Mouse (Mus musculus) bone marrow, adult 2 months (tissue): ENCODE measurements around the gene Tubgcp2.

Experiments used
- CTCF ChIP-seq: fragments of 200-500 bp; IDR thresholded peaks from 2 replicates; pipeline ENCODE4 v1.5.1; 2011; ENCODE audit warnings: low read length, control low read depth; ENCODE audit not compliant: control insufficient read depth, insufficient read depth
- POLR2A ChIP-seq: fragments of 200-500 bp; IDR thresholded peaks from 2 replicates; pipeline ENCODE4 v1.6.1; 2011; ENCODE audit warnings: low read depth, mild to moderate bottlenecking, control low read depth, low read length, borderline replicate concordance; ENCODE audit not compliant: control insufficient read depth

DNA sequence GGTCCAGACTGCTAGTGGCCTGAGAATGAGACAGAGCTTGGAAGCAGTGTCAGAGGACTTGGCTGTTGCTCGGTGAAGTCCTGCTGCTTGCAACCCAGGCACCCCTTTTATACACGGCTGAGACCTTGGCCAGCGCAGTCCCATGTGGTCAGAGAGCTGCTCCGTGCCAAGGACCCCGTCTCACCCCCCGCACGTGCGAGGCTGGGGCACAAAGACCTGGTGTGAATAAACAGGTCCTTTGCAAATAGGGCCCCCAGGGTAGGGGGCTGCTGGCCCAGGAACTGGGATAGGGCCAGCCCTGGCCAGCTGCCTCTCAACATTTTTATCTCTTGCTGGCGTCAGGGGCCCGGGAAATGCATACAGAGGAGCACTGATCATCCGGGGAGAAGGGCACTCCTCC, 78.5 kb downstream of the Tubgcp2 start:
- TF ChIP-seq CTCF (no peak), POLR2A (no peak)
